Mouse (Mus musculus) lung, adult 2 months (tissue): ENCODE measurements at regions not wholly inside any gene's neighbourhood (a gene's known extent, or its start where the extent isn't known, plus 50 kb on each side); places are given as distances from the start of the nearest gene placed in this dataset.

Experiments
- CTCF ChIP-seq: fragments of 200-500 bp; IDR thresholded peaks from 2 replicates; pipeline ENCODE4 v1.5.1; 2011; ENCODE audit warnings: mild to moderate bottlenecking, low read length, control low read depth; ENCODE audit not compliant: insufficient read depth
- POLR2A ChIP-seq: fragments of 200-500 bp; IDR thresholded peaks from 2 replicates; pipeline ENCODE4 v1.6.1; 2011; ENCODE audit warnings: low read depth, mild to moderate bottlenecking, control low read depth, low read length, borderline replicate concordance; ENCODE audit errors: extremely low read depth

GRCm38 (mm10) chr16:30722372-30722771, 122.8 kb downstream of the Fam43a start:
- no peak for TF ChIP-seq CTCF
- TF ChIP-seq POLR2A: no peak
